Mouse (Mus musculus) lung, embryonic 16.5 days (tissue): ENCODE results near the gene Atpaf2. TPM values are rescaled to one million over a fixed set of nuclear protein-coding genes. Genes with fewer than 3 reads are reported as not detected.

Experiments used
- ATAC-seq: fragments of 200-750 bp; cut with Nextera tagmentation; 2 replicates; pipeline ENCODE4 v1.8.0; 2017; ENCODE audit warnings: low read depth, mild to moderate bottlenecking, moderate library complexity
- H3K27ac ChIP-seq: fragments of 300-500 bp; sonication (generic); 2 replicates; pipeline ENCODE4 v1.5.1; 2014; ENCODE audit warnings: mild to moderate bottlenecking, control low read depth, low read length
- H3K27me3 ChIP-seq: fragments of 300-500 bp; sonication (generic); 2 replicates; pipeline ENCODE4 v1.6.1; 2014; ENCODE audit warnings: low read depth, low read length, mixed read lengths; ENCODE audit not compliant: control insufficient read depth, insufficient read depth
- H3K36me3 ChIP-seq: fragments of 300-500 bp; sonication (generic); 2 replicates; pipeline ENCODE4 v1.6.1; 2014; ENCODE audit warnings: low read length; ENCODE audit not compliant: control insufficient read depth, insufficient read depth
- H3K4me1 ChIP-seq: fragments of 300-500 bp; sonication (generic); replicated peaks from 2 replicates; pipeline ENCODE4 v1.6.1; 2014; ENCODE audit warnings: low read length, mixed read lengths; ENCODE audit not compliant: control insufficient read depth, insufficient read depth
- H3K4me2 ChIP-seq: fragments of 300-500 bp; sonication (generic); 2 replicates; pipeline ENCODE4 v1.6.1; 2014; ENCODE audit warnings: low read depth, low read length, control low read depth
- H3K4me3 ChIP-seq: fragments of 300-500 bp; sonication (generic); 2 replicates; pipeline ENCODE4 v1.5.1; 2014; ENCODE audit warnings: mild to moderate bottlenecking, low read length, control low read depth
- H3K9ac ChIP-seq: fragments of 300-500 bp; sonication (generic); 2 replicates; pipeline ENCODE4 v1.6.1; 2014; ENCODE audit warnings: low read length, control low read depth
- H3K9me3 ChIP-seq: fragments of 300-500 bp; sonication (generic); 2 replicates; pipeline ENCODE4 v1.6.1; 2016; ENCODE audit warnings: low read length; ENCODE audit not compliant: control insufficient read depth
- WGBS: fragments of 180-500 bp; shearing (Covaris S2); extraction: QIAGEN DNeasy Blood & Tissue Kit; methylation state at CpG from one replicate; pipeline ENCODE4 v1.1.7; 2014; 5-methylcytosine and 5-hydroxymethylcytosine counted together
- polyA plus RNA-seq: library from polyadenylated mRNA; unstranded; fragments of >200 nt; fragmentation: Nextera tagmentation; extraction: Ambion mirVana; gene quantifications from 2 replicates; pipeline ENCODE4 v1.2.1, GENCODE M21; 2015

Atpaf2 gene
- polyA plus RNA-seq, 1 experiment from 2014 or later = 45.9 TPM

GRCm38 (mm10) chr11:60416590-60416962 is 1.7 kb downstream of the Atpaf2 start:
- H3K9ac ChIP-seq = peak overlapping the region; percentile 73
- peak overlapping the region; percentile 51; the same call in 1 of the 2 replicates for H3K27ac ChIP-seq
- ATAC-seq = peak; percentile 40
- H3K4me2 ChIP-seq = peak overlapping the region; percentile 82
- H3K27me3 ChIP-seq = no peaks in the 10 kb centered on the region
- H3K4me1 ChIP-seq = peaks cover 18% of the 10 kb centered on the region
- H3K4me3 ChIP-seq = peak overlapping the region; percentile 64
- under 1% methylated on average over 21 of the region's 21 CpGs for WGBS
- no peaks in the 10 kb centered on the region for H3K36me3 ChIP-seq
- H3K9me3 ChIP-seq = no peaks in the 10 kb centered on the region

GRCm38 (mm10) chr11:60412921-60413320 is 5.3 kb downstream of the Atpaf2 start:
- no peak overlapping the region for H3K4me3 ChIP-seq
- H3K4me1 ChIP-seq = peaks cover 8% of the 10 kb centered on the region
- H3K36me3 ChIP-seq = peaks cover 6% of the 10 kb centered on the region; the same call in 1 of the 2 replicates
- 84% methylated on average over 2 of the region's 2 CpGs for WGBS
- ATAC-seq = no peak
- H3K9me3 ChIP-seq = no peaks in the 10 kb centered on the region
- H3K4me2 ChIP-seq = no peak overlapping the region
- no peak overlapping the region for H3K27ac ChIP-seq
- H3K27me3 ChIP-seq = no peaks in the 10 kb centered on the region
- H3K9ac ChIP-seq = no peak overlapping the region

GRCm38 (mm10) chr11:60412173-60412572 is 6.1 kb downstream of the Atpaf2 start:
- 6% methylated on average over 3 of the region's 3 CpGs for WGBS
- Histone ChIP-seq H3K9me3 (no peaks in the 10 kb centered on the region), H3K4me1 (peaks cover 8% of the 10 kb centered on the region), H3K9ac (no peak overlapping the region), H3K4me2 (no peak overlapping the region), H3K36me3 (peaks cover 9% of the 10 kb centered on the region; the same call in 1 of the 2 replicates), H3K27ac (no peak overlapping the region), H3K4me3 (no peak overlapping the region), H3K27me3 (no peaks in the 10 kb centered on the region)
- no peak for ATAC-seq

GRCm38 (mm10) chr11:60406606-60407005 is 11.7 kb downstream of the Atpaf2 start:
- no peaks in the 10 kb centered on the region for H3K9me3 ChIP-seq
- H3K9ac ChIP-seq = no peak overlapping the region
- H3K27me3 ChIP-seq = no peaks in the 10 kb centered on the region
- no peak for ATAC-seq
- H3K4me3 ChIP-seq = no peak overlapping the region
- H3K4me2 ChIP-seq = no peak overlapping the region
- peaks cover 22% of the 10 kb centered on the region for H3K36me3 ChIP-seq
- WGBS = 97% methylated on average over 1 of the region's 1 CpGs
- H3K27ac ChIP-seq = no peak overlapping the region
- H3K4me1 ChIP-seq = no peaks in the 10 kb centered on the region

- 90% methylated on average over 2 of the region's 2 CpGs for WGBS
- no peak for ATAC-seq
- H3K27ac ChIP-seq = no peak overlapping the region
- no peaks in the 10 kb centered on the region for H3K27me3 ChIP-seq
- no peaks in the 10 kb centered on the region for H3K9me3 ChIP-seq
- no peak overlapping the region for H3K4me3 ChIP-seq
- H3K36me3 ChIP-seq = peaks cover 15% of the 10 kb centered on the region
- H3K9ac ChIP-seq = no peak overlapping the region
- H3K4me1 ChIP-seq = peaks cover 4% of the 10 kb centered on the region
- H3K4me2 ChIP-seq = no peak overlapping the region
Observed at GRCm38 (mm10) chr11:60397172-60397571, 21.1 kb downstream of the Atpaf2 start.

GRCm38 (mm10) chr11:60396546-60396945 is 21.7 kb downstream of the Atpaf2 start:
- H3K27me3 ChIP-seq = no peaks in the 10 kb centered on the region
- WGBS = 40% methylated on average over 6 of the region's 6 CpGs
- H3K4me3 ChIP-seq = no peak overlapping the region
- H3K36me3 ChIP-seq = peaks cover 9% of the 10 kb centered on the region; the same call in 1 of the 2 replicates
- no peak overlapping the region for H3K27ac ChIP-seq
- peak; percentile 70 for ATAC-seq
- H3K4me1 ChIP-seq = peaks cover 4% of the 10 kb centered on the region
- H3K9ac ChIP-seq = no peak overlapping the region
- H3K4me2 ChIP-seq = no peak overlapping the region
- H3K9me3 ChIP-seq = no peaks in the 10 kb centered on the region

GRCm38 (mm10) chr11:60391346-60391745 is 26.9 kb downstream of the Atpaf2 start:
- Histone ChIP-seq H3K9ac (no peak overlapping the region), H3K9me3 (no peaks in the 10 kb centered on the region), H3K4me2 (no peak overlapping the region), H3K27me3 (no peaks in the 10 kb centered on the region), H3K4me1 (no peaks in the 10 kb centered on the region), H3K36me3 (no peaks in the 10 kb centered on the region), H3K4me3 (no peak overlapping the region), H3K27ac (no peak overlapping the region)
- ATAC-seq = no peak
- 75% methylated on average over 6 of the region's 6 CpGs for WGBS

- Histone ChIP-seq H3K4me3 (no peak overlapping the region), H3K4me2 (no peak overlapping the region), H3K36me3 (no peaks in the 10 kb centered on the region), H3K9ac (no peak overlapping the region), H3K4me1 (no peaks in the 10 kb centered on the region), H3K27me3 (no peaks in the 10 kb centered on the region), H3K9me3 (no peaks in the 10 kb centered on the region), H3K27ac (no peak overlapping the region)
- WGBS = 79% methylated on average over 2 of the region's 2 CpGs
- ATAC-seq = no peak
Observed at GRCm38 (mm10) chr11:60387944-60388343, 30.3 kb downstream of the Atpaf2 start.

- Histone ChIP-seq H3K4me3 (no peak overlapping the region), H3K9me3 (no peaks in the 10 kb centered on the region), H3K9ac (no peak overlapping the region), H3K36me3 (no peaks in the 10 kb centered on the region), H3K27ac (no peak overlapping the region), H3K4me2 (no peak overlapping the region), H3K27me3 (no peaks in the 10 kb centered on the region), H3K4me1 (no peaks in the 10 kb centered on the region)
- 71% methylated on average over 5 of the region's 5 CpGs for WGBS
- ATAC-seq = no peak
Observed at GRCm38 (mm10) chr11:60385946-60386345, 32.3 kb downstream of the Atpaf2 start.
